Mouse (Mus musculus) kidney, embryonic 14.5 days (tissue): ENCODE measurements at regions not wholly inside any gene's neighbourhood (a gene's known extent, or its start where the extent isn't known, plus 50 kb on each side); places are given as distances from the start of the nearest gene placed in this dataset.

Experiments used
- ATAC-seq: fragments of 200-750 bp; cut with Nextera tagmentation; 2 replicates; pipeline ENCODE4 v1.8.0; 2017; ENCODE audit warnings: moderate number of reproducible peaks, mild to moderate bottlenecking, moderate TSS enrichment, moderate library complexity; ENCODE audit not compliant: low FRiP score, low TSS enrichment
- H3K27ac ChIP-seq: fragments of 300-500 bp; sonication (generic); 2 replicates; pipeline ENCODE4 v1.5.1; 2014; ENCODE audit warnings: low read depth, mild to moderate bottlenecking, low read length, moderate library complexity, mixed read lengths
- H3K27me3 ChIP-seq: fragments of 300-500 bp; sonication (generic); 2 replicates; pipeline ENCODE4 v1.6.1; 2014; ENCODE audit warnings: mild to moderate bottlenecking, low read length; ENCODE audit not compliant: control insufficient read depth, insufficient read depth
- H3K36me3 ChIP-seq: fragments of 300-500 bp; sonication (generic); 2 replicates; pipeline ENCODE4 v1.6.1; 2014; ENCODE audit warnings: low read length, mixed read lengths; ENCODE audit not compliant: control insufficient read depth, insufficient read depth
- H3K4me1 ChIP-seq: fragments of 300-500 bp; sonication (generic); 2 replicates; pipeline ENCODE4 v1.6.1; 2014; ENCODE audit warnings: low read length, mixed read lengths; ENCODE audit not compliant: control insufficient read depth, insufficient read depth
- H3K4me2 ChIP-seq: fragments of 300-500 bp; sonication (generic); replicated peaks from 2 replicates; pipeline ENCODE4 v1.6.1; 2014; ENCODE audit warnings: low read depth, mild to moderate bottlenecking, low read length
- H3K4me3 ChIP-seq: fragments of 300-500 bp; sonication (generic); 2 replicates; pipeline ENCODE4 v1.5.1; 2014; ENCODE audit warnings: mild to moderate bottlenecking, low read length
- H3K9ac ChIP-seq: fragments of 300-500 bp; sonication (generic); 2 replicates; pipeline ENCODE4 v1.6.1; 2014; ENCODE audit warnings: low read depth, mild to moderate bottlenecking, low read length, moderate library complexity
- H3K9me3 ChIP-seq: fragments of 300-500 bp; sonication (generic); 2 replicates; pipeline ENCODE4 v1.6.1; 2016; ENCODE audit warnings: low read length; ENCODE audit not compliant: control insufficient read depth
- WGBS: fragments of 180-500 bp; shearing (Covaris S2); extraction: QIAGEN DNeasy Blood & Tissue Kit; methylation state at CpG from one replicate; pipeline ENCODE4 v1.1.7; 2014; 5-methylcytosine and 5-hydroxymethylcytosine counted together

- Histone ChIP-seq H3K27ac (no peak overlapping the region), H3K36me3 (no peaks in the 10 kb centered on the region), H3K4me1 (no peaks in the 10 kb centered on the region), H3K27me3 (no peaks in the 10 kb centered on the region), H3K9me3 (no peaks in the 10 kb centered on the region), H3K4me3 (no peak overlapping the region), H3K9ac (no peak overlapping the region), H3K4me2 (no peak overlapping the region)
- ATAC-seq: no peak
- WGBS: 43% methylated on average over 4 of the region's 4 CpGs
Measured at GRCm38 (mm10) chr11:52511831-52512297, 115.6 kb downstream of the 9530068E07Rik start.

GRCm38 (mm10) chr11:52517330-52517729 is 121.1 kb downstream of the 9530068E07Rik start:
- Histone ChIP-seq H3K36me3 (no peaks in the 10 kb centered on the region), H3K4me1 (no peaks in the 10 kb centered on the region), H3K4me2 (no peak overlapping the region), H3K27me3 (no peaks in the 10 kb centered on the region), H3K27ac (no peak overlapping the region), H3K9ac (no peak overlapping the region), H3K4me3 (no peak overlapping the region), H3K9me3 (no peaks in the 10 kb centered on the region)
- WGBS: 72% methylated on average over 5 of the region's 5 CpGs
- no peak for ATAC-seq

- no peak overlapping the region for H3K4me3 ChIP-seq
- WGBS: 63% methylated on average over 3 of the region's 3 CpGs
- ATAC-seq: no peak
Measured at GRCm38 (mm10) chr11:52519877-52520276, 123.6 kb downstream of the 9530068E07Rik start.

GRCm38 (mm10) chr11:52521879-52522278 is 125.7 kb downstream of the 9530068E07Rik start:
- Histone ChIP-seq H3K9me3 (no peaks in the 10 kb centered on the region), H3K36me3 (no peaks in the 10 kb centered on the region), H3K9ac (no peak overlapping the region), H3K4me1 (no peaks in the 10 kb centered on the region), H3K27ac (no peak overlapping the region), H3K4me2 (no peak overlapping the region), H3K27me3 (no peaks in the 10 kb centered on the region), H3K4me3 (no peak overlapping the region)
- ATAC-seq: no peak
- 46% methylated on average over 4 of the region's 4 CpGs for WGBS

More at GRCm38 (mm10) chr11:52519877-52520276, 123.6 kb downstream of the 9530068E07Rik start:
- no peaks in the 10 kb centered on the region for H3K9me3 ChIP-seq
- no peaks in the 10 kb centered on the region for H3K27me3 ChIP-seq
- H3K9ac ChIP-seq: no peak overlapping the region
- no peak overlapping the region for H3K27ac ChIP-seq
- no peaks in the 10 kb centered on the region for H3K4me1 ChIP-seq
- no peak overlapping the region for H3K4me2 ChIP-seq
- H3K36me3 ChIP-seq: no peaks in the 10 kb centered on the region

- ATAC-seq: no peak
- no peaks in the 10 kb centered on the region for H3K4me1 ChIP-seq
- no peak overlapping the region for H3K4me2 ChIP-seq
- H3K9ac ChIP-seq: no peak overlapping the region
- no peak overlapping the region for H3K4me3 ChIP-seq
- 79% methylated on average over 3 of the region's 3 CpGs for WGBS
- no peaks in the 10 kb centered on the region for H3K27me3 ChIP-seq
- H3K9me3 ChIP-seq: no peaks in the 10 kb centered on the region
- H3K27ac ChIP-seq: no peak overlapping the region
- no peaks in the 10 kb centered on the region for H3K36me3 ChIP-seq
Measured at GRCm38 (mm10) chr11:52522384-52522783, 126.2 kb downstream of the 9530068E07Rik start.

- H3K27ac ChIP-seq: no peak overlapping the region
- no peaks in the 10 kb centered on the region for H3K4me1 ChIP-seq
- no peak overlapping the region for H3K4me3 ChIP-seq
- 64% methylated on average over 4 of the region's 4 CpGs for WGBS
- H3K36me3 ChIP-seq: no peaks in the 10 kb centered on the region
- H3K4me2 ChIP-seq: no peak overlapping the region
- ATAC-seq: no peak
- H3K9ac ChIP-seq: no peak overlapping the region
- H3K9me3 ChIP-seq: no peaks in the 10 kb centered on the region
- H3K27me3 ChIP-seq: no peaks in the 10 kb centered on the region
Measured at GRCm38 (mm10) chr11:52523191-52523590, 127.0 kb downstream of the 9530068E07Rik start.

- Histone ChIP-seq H3K9ac (no peak overlapping the region), H3K36me3 (no peaks in the 10 kb centered on the region)
- 36% methylated on average over 2 of the region's 2 CpGs for WGBS
Measured at GRCm38 (mm10) chr11:52523671-52524070, 127.4 kb downstream of the 9530068E07Rik start.

GRCm38 (mm10) chr11:52525446-52525845 is 129.2 kb downstream of the 9530068E07Rik start:
- no peak overlapping the region for H3K9ac ChIP-seq
- 65% methylated on average over 6 of the region's 6 CpGs for WGBS

More at GRCm38 (mm10) chr11:52523671-52524070, 127.4 kb downstream of the 9530068E07Rik start:
- H3K4me3 ChIP-seq: no peak overlapping the region
- H3K27ac ChIP-seq: no peak overlapping the region
- no peaks in the 10 kb centered on the region for H3K4me1 ChIP-seq
- no peak overlapping the region for H3K4me2 ChIP-seq
- no peaks in the 10 kb centered on the region for H3K9me3 ChIP-seq
- ATAC-seq: no peak
- no peaks in the 10 kb centered on the region for H3K27me3 ChIP-seq

GRCm38 (mm10) chr11:52526306-52526705 is 130.1 kb downstream of the 9530068E07Rik start:
- Histone ChIP-seq H3K36me3 (no peaks in the 10 kb centered on the region), H3K4me3 (no peak overlapping the region), H3K4me2 (no peak overlapping the region), H3K9ac (no peak overlapping the region), H3K4me1 (no peaks in the 10 kb centered on the region), H3K27ac (no peak overlapping the region), H3K9me3 (no peaks in the 10 kb centered on the region), H3K27me3 (no peaks in the 10 kb centered on the region)
- 75% methylated on average over 6 of the region's 6 CpGs for WGBS
- ATAC-seq: no peak

More at GRCm38 (mm10) chr11:52525446-52525845, 129.2 kb downstream of the 9530068E07Rik start:
- Histone ChIP-seq H3K27ac (no peak overlapping the region), H3K4me3 (no peak overlapping the region), H3K9me3 (no peaks in the 10 kb centered on the region), H3K4me1 (no peaks in the 10 kb centered on the region), H3K36me3 (no peaks in the 10 kb centered on the region), H3K27me3 (no peaks in the 10 kb centered on the region), H3K4me2 (no peak overlapping the region)
- no peak for ATAC-seq
